Mouse (Mus musculus) megakaryocyte-erythroid progenitor cell, adult 5-6 weeks (primary cell): ENCODE results near the gene Pgs1. TPM values are rescaled to one million over a fixed set of nuclear protein-coding genes. Genes with fewer than 3 reads are reported as not detected.

ENCODE experiments used
- ATAC-seq: replicated peaks from 2 replicates; pipeline ENCODE4 v1.8.0; 2016; ENCODE audit warnings: mild to moderate bottlenecking, inconsistent platforms; ENCODE audit not compliant: severe bottlenecking, poor library complexity, low FRiP score, low TSS enrichment
- total RNA-seq, 2 experiments: library from RNA; stranded (forward) in 1 of 2; stranded (reverse) in 1 of 2; fragments of 200-1000, 215-1000 nt in 1 of 2; fragments of >200 nt in 1 of 2; fragmentation: Nextera tagmentation in 1 of 2; gene quantifications; 2 replicates each; pipeline ENCODE4 v1.2.3; 2014 to 2017

The Pgs1 gene
- total RNA-seq, 2 experiments from 2014 or later: 5.6 to 27.5 TPM

- ATAC-seq: no peak
Observed at GRCm38 (mm10) chr11:118023475-118023874, 37.4 kb downstream of the Pgs1 start.

GRCm38 (mm10) chr11:118024111-118024510 is 38.0 kb downstream of the Pgs1 start:
- ATAC-seq: no peak

- ATAC-seq: no peak
Observed at GRCm38 (mm10) chr11:118029170-118029569, 43.1 kb downstream of the Pgs1 start.

- ATAC-seq: no peak
Observed at GRCm38 (mm10) chr11:118031134-118031533, 45.0 kb downstream of the Pgs1 start.

GRCm38 (mm10) chr11:118034395-118034794 is 48.3 kb downstream of the Pgs1 start:
- ATAC-seq: no peak

GRCm38 (mm10) chr11:118035068-118035467 is 49.0 kb downstream of the Pgs1 start:
- no peak for ATAC-seq

- ATAC-seq: no peak
Observed at GRCm38 (mm10) chr11:118042791-118043190, 56.7 kb downstream of the Pgs1 start.

GRCm38 (mm10) chr11:118043293-118043907 is 57.3 kb downstream of the Pgs1 start:
- no peak for ATAC-seq

GRCm38 (mm10) chr11:118049641-118050040 is 63.5 kb downstream of the Pgs1 start:
- ATAC-seq: no peak

GRCm38 (mm10) chr11:118050174-118050573 is 64.1 kb downstream of the Pgs1 start:
- no peak for ATAC-seq

GRCm38 (mm10) chr11:118058367-118058766 is 72.3 kb downstream of the Pgs1 start:
- ATAC-seq: no peak

GRCm38 (mm10) chr11:118058872-118059271 is 72.8 kb downstream of the Pgs1 start:
- ATAC-seq: no peak

- ATAC-seq: no peak
Observed at GRCm38 (mm10) chr11:118060038-118060437, 73.9 kb downstream of the Pgs1 start.

GRCm38 (mm10) chr11:118067588-118067987 is 81.5 kb downstream of the Pgs1 start:
- no peak for ATAC-seq

GRCm38 (mm10) chr11:118068812-118069332 is 82.8 kb downstream of the Pgs1 start:
- no peak for ATAC-seq

- ATAC-seq: no peak
Observed at GRCm38 (mm10) chr11:118071227-118071912, 85.3 kb downstream of the Pgs1 start.

Other genes with a start within 250 kb of the Pgs1 start
- 16.2 and 38.2 TPM in 2 replicates for gene Tmc8, start 204.2 kb upstream of the Pgs1 start, total RNA-seq (2014; fragmentation: Nextera tagmentation)
- gene Tmc8, start 204.2 kb upstream of the Pgs1 start, total RNA-seq (2017): 7.3 and 11.3 TPM in 2 replicates
- 101 and 172 TPM in 2 replicates for gene Tmc6, start 204.1 kb upstream of the Pgs1 start, total RNA-seq (2014; fragmentation: Nextera tagmentation)
- 13.6 and 39.7 TPM in 2 replicates for gene Tmc6, start 204.1 kb upstream of the Pgs1 start, total RNA-seq (2017)
- 5.8 and 6.8 TPM in 2 replicates for gene 6030468B19Rik, start 188.6 kb upstream of the Pgs1 start, total RNA-seq (2014; fragmentation: Nextera tagmentation)
- gene 6030468B19Rik, start 188.6 kb upstream of the Pgs1 start, total RNA-seq (2017): 1.8 and 4.2 TPM in 2 replicates
- gene Gm20708, start 176.6 kb upstream of the Pgs1 start, total RNA-seq (2014; fragmentation: Nextera tagmentation): 0.45 and 7.0 TPM in 2 replicates
- gene Gm20708, start 176.6 kb upstream of the Pgs1 start, total RNA-seq (2017): 3.5 TPM in 1 of 2 replicates, not detected in the other
- 166 and 173 TPM in 2 replicates for gene Syngr2, start 176.6 kb upstream of the Pgs1 start, total RNA-seq (2014; fragmentation: Nextera tagmentation)
- gene Syngr2, start 176.6 kb upstream of the Pgs1 start, total RNA-seq (2017): 83.2 and 116 TPM in 2 replicates
- 7.2 and 9.4 TPM in 2 replicates for gene Afmid, start 160.4 kb upstream of the Pgs1 start, total RNA-seq (2014; fragmentation: Nextera tagmentation)
- gene Afmid, start 160.4 kb upstream of the Pgs1 start, total RNA-seq (2017): 0.70 and 1.0 TPM in 2 replicates
- gene Tk1, start 160.2 kb upstream of the Pgs1 start, total RNA-seq (2014; fragmentation: Nextera tagmentation): 191 and 266 TPM in 2 replicates
- 46.7 and 52.5 TPM in 2 replicates for gene Tk1, start 160.2 kb upstream of the Pgs1 start, total RNA-seq (2017)
- 164 and 220 TPM in 2 replicates for gene Birc5, start 137.0 kb upstream of the Pgs1 start, total RNA-seq (2014; fragmentation: Nextera tagmentation)
- 144 and 182 TPM in 2 replicates for gene Birc5, start 137.0 kb upstream of the Pgs1 start, total RNA-seq (2017)
- not detected in 2 replicates for gene Tmem235, start 125.5 kb upstream of the Pgs1 start, total RNA-seq (2014; fragmentation: Nextera tagmentation)
- gene Tmem235, start 125.5 kb upstream of the Pgs1 start, total RNA-seq (2017): not detected in 2 replicates
- 1.8 and 4.9 TPM in 2 replicates for gene Tha1, start 112.8 kb upstream of the Pgs1 start, total RNA-seq (2014; fragmentation: Nextera tagmentation)
- gene Tha1, start 112.8 kb upstream of the Pgs1 start, total RNA-seq (2017): 2.8 and 3.8 TPM in 2 replicates
- gene Socs3, start 16.2 kb upstream of the Pgs1 start, total RNA-seq (2014; fragmentation: Nextera tagmentation): not detected in 2 replicates
- gene Socs3, start 16.2 kb upstream of the Pgs1 start, total RNA-seq (2017): 2.0 and 3.5 TPM in 2 replicates
- gene Dnah17, start 144.3 kb downstream of the Pgs1 start, total RNA-seq (2014; fragmentation: Nextera tagmentation): 0.05 and 1.2 TPM in 2 replicates
- gene Dnah17, start 144.3 kb downstream of the Pgs1 start, total RNA-seq (2017): 0.04 TPM in 1 of 2 replicates, not detected in the other